Mouse (Mus musculus): ENCODE data around the gene Actg1. TPM values are rescaled to one million over a fixed set of nuclear protein-coding genes. Genes with fewer than 3 reads are reported as not detected.

The Actg1 gene
- total and polyA plus RNA-seq, 2 experiments from 2014 or later: 714 to 751 TPM

DNA sequence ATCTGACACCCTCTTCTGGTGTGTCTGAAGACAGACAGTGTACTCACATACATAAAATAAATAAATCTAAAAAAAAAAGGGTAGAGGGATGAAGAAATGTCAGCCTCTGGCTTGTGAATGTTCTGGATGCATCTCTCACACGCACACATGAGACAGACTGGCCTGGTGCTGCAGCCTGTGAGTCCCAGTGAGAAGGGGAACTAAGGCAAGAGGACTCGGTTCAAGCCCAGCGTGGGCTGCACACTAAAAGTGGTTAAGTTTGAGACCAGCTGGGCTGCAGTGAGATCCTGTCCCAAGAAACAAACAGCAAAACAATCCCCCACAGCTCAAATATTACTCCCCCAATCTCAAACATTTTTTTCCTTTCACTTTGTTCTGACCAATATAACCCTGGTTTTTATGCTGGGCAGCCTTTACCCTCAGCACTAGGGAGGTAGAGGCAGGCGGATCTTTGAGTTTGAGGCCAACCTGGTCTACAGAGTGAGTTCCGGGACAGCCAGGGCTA is 5.6 kb downstream of the Actg1 start:
- Histone ChIP-seq H3K36me3 (replicated peaks; ENCODE audit: control insufficient read depth, insufficient read depth, low read length) (peaks cover 13% of the 10 kb centered on the region), H3K9me3 (replicated peaks; ENCODE audit: control insufficient read depth, low read length) (no peaks in the 10 kb centered on the region), H3K27me3 (ENCODE audit: control insufficient read depth, insufficient read depth, low read length) (no peaks in the 10 kb centered on the region), H3K4me2 (ENCODE audit: low read depth, low read length) (no peak overlapping the region), H3K4me1 (ENCODE audit: control insufficient read depth, insufficient read depth) (no peaks in the 10 kb centered on the region; the same call in 1 of the 2 replicates), H3K27ac (ENCODE audit: low read depth) (no peak overlapping the region), H3K9ac (replicated peaks; ENCODE audit: low read depth, low read length) (no peak overlapping the region), H3K4me3 (ENCODE audit: low read depth, low read length) (no peak overlapping the region)
- DNase-seq (ENCODE audit: low spot score): peak; percentile 3
- ATAC-seq (ENCODE audit: insufficient read depth, low read depth): no peak
- no peak for TF ChIP-seq CTCF (IDR thresholded peaks at IDR 0.05; ENCODE audit: low read depth)
- no peak for TF ChIP-seq EP300 (IDR thresholded peaks at IDR 0.05; ENCODE audit: low read depth)
- 91% methylated on average over 5 of the region's 5 CpGs for WGBS

DNA sequence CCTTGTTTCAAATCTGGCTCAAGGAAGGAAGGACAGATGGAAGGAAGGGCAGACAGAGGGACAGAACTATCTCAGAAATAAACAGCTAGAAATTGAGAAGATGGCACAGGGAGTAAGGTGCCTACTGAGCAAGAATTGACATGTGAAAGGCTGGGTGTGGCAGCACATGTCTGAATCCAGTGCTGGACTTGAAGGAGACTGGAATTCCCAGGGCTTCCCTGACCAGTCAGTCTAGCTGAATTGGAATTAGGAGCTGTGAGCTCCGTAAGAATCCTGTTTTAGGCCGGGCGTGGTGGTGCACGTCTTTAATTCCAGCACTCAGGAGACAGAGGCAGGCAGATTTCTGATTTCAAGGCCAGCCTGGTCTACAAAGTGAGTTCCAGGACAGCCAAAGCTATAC is 6.7 kb downstream of the Actg1 start:
- Histone ChIP-seq H3K9me3 (replicated peaks; ENCODE audit: control insufficient read depth, low read length) (no peaks in the 10 kb centered on the region), H3K4me1 (ENCODE audit: control insufficient read depth, insufficient read depth) (no peaks in the 10 kb centered on the region; the same call in 1 of the 2 replicates), H3K9ac (replicated peaks; ENCODE audit: low read depth, low read length) (no peak overlapping the region), H3K27me3 (ENCODE audit: control insufficient read depth, insufficient read depth, low read length) (no peaks in the 10 kb centered on the region), H3K36me3 (replicated peaks; ENCODE audit: control insufficient read depth, insufficient read depth, low read length) (peaks cover 11% of the 10 kb centered on the region), H3K27ac (ENCODE audit: low read depth) (no peak overlapping the region), H3K4me3 (ENCODE audit: low read depth, low read length) (no peak overlapping the region), H3K4me2 (ENCODE audit: low read depth, low read length) (no peak overlapping the region)
- DNase-seq (ENCODE audit: low spot score) (peak; percentile 2), ATAC-seq (ENCODE audit: insufficient read depth, low read depth) (no peak)
- WGBS: 96% methylated on average over 4 of the region's 4 CpGs
- TF ChIP-seq EP300 (IDR thresholded peaks at IDR 0.05; ENCODE audit: low read depth) (no peak), CTCF (IDR thresholded peaks at IDR 0.05; ENCODE audit: low read depth) (no peak)

DNA sequence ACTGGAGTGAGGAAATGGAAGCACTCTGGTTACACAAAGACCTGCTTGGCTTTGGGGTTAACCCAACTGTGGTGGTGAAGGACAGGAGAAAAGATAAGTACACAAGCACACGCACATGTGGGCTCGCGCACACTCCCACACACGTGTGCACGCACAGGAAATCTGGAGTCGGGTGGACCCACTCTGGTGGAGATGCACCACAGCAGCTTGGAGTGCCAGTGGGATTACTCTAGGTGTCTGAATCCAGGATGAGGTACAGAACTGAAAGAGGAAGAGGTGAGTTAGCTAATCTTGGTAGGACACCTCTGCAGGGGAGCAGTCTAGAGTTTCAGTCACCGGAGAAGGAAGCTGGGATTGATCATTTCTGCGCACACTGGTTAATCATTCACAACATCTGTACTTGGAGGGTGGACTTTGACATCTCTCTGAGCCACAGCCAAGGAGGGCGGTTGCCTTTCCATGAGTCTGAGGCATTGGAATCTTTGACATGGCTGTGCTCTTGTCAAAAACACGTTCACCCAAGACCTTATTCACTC is 8.3 kb downstream of the Actg1 start:
- no peak overlapping the region for H3K4me2 ChIP-seq (ENCODE audit: low read depth, low read length)
- no peaks in the 10 kb centered on the region for H3K27me3 ChIP-seq (ENCODE audit: control insufficient read depth, insufficient read depth, low read length)
- peaks cover 2% of the 10 kb centered on the region for H3K36me3 ChIP-seq (replicated peaks; ENCODE audit: control insufficient read depth, insufficient read depth, low read length)
- WGBS: 80% methylated on average over 10 of the region's 10 CpGs
- H3K27ac ChIP-seq (ENCODE audit: low read depth): no peak overlapping the region
- H3K9me3 ChIP-seq (replicated peaks; ENCODE audit: control insufficient read depth, low read length): no peaks in the 10 kb centered on the region
- H3K9ac ChIP-seq (replicated peaks; ENCODE audit: low read depth, low read length): no peak overlapping the region
- no peak for TF ChIP-seq CTCF (IDR thresholded peaks at IDR 0.05; ENCODE audit: low read depth)
- no peak for TF ChIP-seq EP300 (IDR thresholded peaks at IDR 0.05; ENCODE audit: low read depth)
- no peak overlapping the region for H3K4me3 ChIP-seq (ENCODE audit: low read depth, low read length)
- no peak for ATAC-seq (ENCODE audit: insufficient read depth, low read depth)
- H3K4me1 ChIP-seq (ENCODE audit: control insufficient read depth, insufficient read depth): no peaks in the 10 kb centered on the region
- DNase-seq (ENCODE audit: low spot score): peak; percentile 3

GRCm38 (mm10) chr11:120338786-120339185 is 9.6 kb downstream of the Actg1 start:
- TF ChIP-seq CTCF (IDR thresholded peaks at IDR 0.05; ENCODE audit: low read depth): no peak
- no peak for TF ChIP-seq EP300 (IDR thresholded peaks at IDR 0.05; ENCODE audit: low read depth)
- no peak overlapping the region for H3K4me2 ChIP-seq (ENCODE audit: low read depth, low read length)
- no peak for ATAC-seq (ENCODE audit: insufficient read depth, low read depth)
- H3K36me3 ChIP-seq (replicated peaks; ENCODE audit: control insufficient read depth, insufficient read depth, low read length): no peaks in the 10 kb centered on the region
- H3K9ac ChIP-seq (replicated peaks; ENCODE audit: low read depth, low read length): no peak overlapping the region
- 75% methylated on average over 3 of the region's 3 CpGs for WGBS
- H3K4me3 ChIP-seq (ENCODE audit: low read depth, low read length): no peak overlapping the region
- no peaks in the 10 kb centered on the region for H3K9me3 ChIP-seq (replicated peaks; ENCODE audit: control insufficient read depth, low read length)
- no peak overlapping the region for H3K27ac ChIP-seq (ENCODE audit: low read depth)
- H3K27me3 ChIP-seq (ENCODE audit: control insufficient read depth, insufficient read depth, low read length): no peaks in the 10 kb centered on the region
- H3K4me1 ChIP-seq (ENCODE audit: control insufficient read depth, insufficient read depth): no peaks in the 10 kb centered on the region
- DNase-seq (ENCODE audit: low spot score): no peak

DNA sequence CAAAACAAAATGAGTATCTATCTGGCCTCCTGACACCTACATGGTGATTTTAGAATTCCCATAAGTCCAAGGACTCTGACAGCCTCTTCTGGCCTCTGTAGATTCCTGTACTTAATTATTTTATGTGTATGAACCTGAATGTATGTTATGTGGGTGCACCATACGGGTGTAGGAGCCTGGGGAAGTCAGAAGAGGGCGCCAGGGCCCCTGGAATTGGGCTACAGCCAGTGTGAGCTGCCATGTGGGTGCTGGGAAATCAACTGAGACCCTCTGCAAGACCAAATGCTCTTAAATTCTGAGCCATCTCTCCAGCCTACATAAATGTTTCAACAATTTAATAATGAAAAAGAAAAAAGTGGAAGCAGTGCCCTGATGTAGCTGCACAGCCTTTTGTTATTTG is 10.9 kb downstream of the Actg1 start:
- no peaks in the 10 kb centered on the region for H3K4me1 ChIP-seq (ENCODE audit: control insufficient read depth, insufficient read depth)
- 47% methylated on average over 2 of the region's 2 CpGs for WGBS
- no peaks in the 10 kb centered on the region for H3K27me3 ChIP-seq (ENCODE audit: control insufficient read depth, insufficient read depth, low read length)
- H3K27ac ChIP-seq (ENCODE audit: low read depth): no peak overlapping the region
- H3K9me3 ChIP-seq (replicated peaks; ENCODE audit: control insufficient read depth, low read length): no peaks in the 10 kb centered on the region
- no peak overlapping the region for H3K4me3 ChIP-seq (ENCODE audit: low read depth, low read length)
- no peak overlapping the region for H3K9ac ChIP-seq (replicated peaks; ENCODE audit: low read depth, low read length)
- TF ChIP-seq EP300 (IDR thresholded peaks at IDR 0.05; ENCODE audit: low read depth): no peak
- no peak for TF ChIP-seq CTCF (IDR thresholded peaks at IDR 0.05; ENCODE audit: low read depth)
- H3K36me3 ChIP-seq (replicated peaks; ENCODE audit: control insufficient read depth, insufficient read depth, low read length): no peaks in the 10 kb centered on the region
- no peak for DNase-seq (ENCODE audit: low spot score)
- H3K4me2 ChIP-seq (ENCODE audit: low read depth, low read length): no peak overlapping the region
- no peak for ATAC-seq (ENCODE audit: insufficient read depth, low read depth)

GRCm38 (mm10) chr11:120335431-120336021 is 12.8 kb downstream of the Actg1 start:
- Histone ChIP-seq H3K4me3 (ENCODE audit: low read depth, low read length) (no peak overlapping the region), H3K4me1 (ENCODE audit: control insufficient read depth, insufficient read depth) (no peaks in the 10 kb centered on the region), H3K9ac (replicated peaks; ENCODE audit: low read depth, low read length) (no peak overlapping the region), H3K9me3 (replicated peaks; ENCODE audit: control insufficient read depth, low read length) (no peaks in the 10 kb centered on the region), H3K4me2 (ENCODE audit: low read depth, low read length) (no peak overlapping the region), H3K27me3 (ENCODE audit: control insufficient read depth, insufficient read depth, low read length) (no peaks in the 10 kb centered on the region), H3K27ac (ENCODE audit: low read depth) (no peak overlapping the region), H3K36me3 (replicated peaks; ENCODE audit: control insufficient read depth, insufficient read depth, low read length) (no peaks in the 10 kb centered on the region)
- ATAC-seq (ENCODE audit: insufficient read depth, low read depth) (no peak), DNase-seq (ENCODE audit: low spot score) (no peak)
- TF ChIP-seq CTCF (IDR thresholded peaks at IDR 0.05; ENCODE audit: low read depth): no peak
- TF ChIP-seq EP300 (IDR thresholded peaks at IDR 0.05; ENCODE audit: low read depth): no peak
- 75% methylated on average over 6 of the region's 6 CpGs for WGBS

Measured in heart, postnatal 0 days (tissue).